Mouse (Mus musculus) stomach, embryonic 14.5 days (tissue): ENCODE results near the gene Rora. TPM values are rescaled to one million over a fixed set of nuclear protein-coding genes. Genes with fewer than 3 reads are reported as not detected.

Experiments used
- ATAC-seq: fragments of 200-750 bp; cut with Nextera tagmentation; 2 replicates; pipeline ENCODE4 v1.8.0; 2017; ENCODE audit warnings: low read depth, moderate TSS enrichment; ENCODE audit not compliant: insufficient number of reproducible peaks, insufficient read depth, low FRiP score
- H3K27ac ChIP-seq: fragments of 300-500 bp; sonication (generic); 2 replicates; pipeline ENCODE4 v1.5.1; 2014; ENCODE audit warnings: mild to moderate bottlenecking, low read length, moderate library complexity, mixed read lengths
- H3K27me3 ChIP-seq: fragments of 300-500 bp; sonication (generic); 2 replicates; pipeline ENCODE4 v1.6.1; 2014; ENCODE audit warnings: low read length, control low read depth, mixed read lengths; ENCODE audit not compliant: control insufficient read depth, insufficient read depth
- H3K36me3 ChIP-seq: fragments of 300-500 bp; sonication (generic); 2 replicates; pipeline ENCODE4 v1.6.1; 2014; ENCODE audit warnings: mild to moderate bottlenecking, control low read depth, low read length, moderate library complexity, mixed read lengths; ENCODE audit not compliant: control insufficient read depth, insufficient read depth
- H3K4me1 ChIP-seq: fragments of 300-500 bp; sonication (generic); 2 replicates; pipeline ENCODE4 v1.6.1; 2014; ENCODE audit warnings: low read length, control low read depth, mixed read lengths; ENCODE audit not compliant: control insufficient read depth, insufficient read depth
- H3K4me2 ChIP-seq: fragments of 300-500 bp; sonication (generic); replicated peaks from 2 replicates; pipeline ENCODE4 v1.6.1; 2014; ENCODE audit warnings: low read depth, low read length, control low read depth
- H3K4me3 ChIP-seq: fragments of 300-500 bp; sonication (generic); 2 replicates; pipeline ENCODE4 v1.5.1; 2014; ENCODE audit warnings: low read depth, low read length, control low read depth
- H3K9ac ChIP-seq: fragments of 300-500 bp; sonication (generic); replicated peaks from 2 replicates; pipeline ENCODE4 v1.6.1; 2014; ENCODE audit warnings: low read depth, mild to moderate bottlenecking, control low read depth, low read length, moderate library complexity, mixed read lengths
- H3K9me3 ChIP-seq: fragments of 300-500 bp; sonication (generic); 2 replicates; pipeline ENCODE4 v1.6.1; 2016; ENCODE audit warnings: low read depth, low read length, control low read depth; ENCODE audit not compliant: control insufficient read depth
- WGBS: fragments of 180-500 bp; shearing (Covaris S2); extraction: QIAGEN DNeasy Blood & Tissue Kit; methylation state at CpG from one replicate; pipeline ENCODE4 v1.1.7; 2014; 5-methylcytosine and 5-hydroxymethylcytosine counted together
- polyA plus RNA-seq: library from polyadenylated mRNA; unstranded; fragments of >200 nt; fragmentation: Nextera tagmentation; extraction: Ambion mirVana; gene quantifications from 2 replicates; pipeline ENCODE4 v1.2.1, GENCODE M21; 2014

The Rora gene
- polyA plus RNA-seq, 1 experiment from 2014 or later, result 7.1 TPM

DNA sequence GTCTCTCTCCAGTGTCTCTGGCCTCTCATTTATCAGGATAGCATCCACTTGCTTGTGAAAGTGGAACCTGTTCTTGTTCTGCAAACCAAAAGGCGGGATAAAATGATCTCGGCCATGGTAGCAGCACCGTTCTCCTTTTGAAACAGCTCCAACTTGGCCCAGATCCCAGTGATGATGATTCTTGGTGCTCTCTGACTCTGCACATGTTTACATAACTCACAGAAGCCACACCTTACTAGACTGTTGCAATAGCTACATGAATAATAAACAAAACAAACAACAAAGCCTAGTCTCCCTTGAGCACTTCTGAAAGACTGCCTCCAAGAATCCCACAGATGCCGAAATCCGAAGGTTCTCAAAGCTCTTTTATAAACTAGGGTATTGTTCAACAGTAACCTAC is 357.3 kb downstream of the Rora start:
- Histone ChIP-seq H3K36me3 (no peaks in the 10 kb centered on the region), H3K9ac (no peak overlapping the region), H3K9me3 (no peaks in the 10 kb centered on the region), H3K4me3 (no peak overlapping the region), H3K4me2 (no peak overlapping the region), H3K4me1 (no peaks in the 10 kb centered on the region), H3K27ac (no peak overlapping the region), H3K27me3 (no peaks in the 10 kb centered on the region)
- ATAC-seq, result no peak
- WGBS, result 58% methylated on average over 5 of the region's 5 CpGs

DNA sequence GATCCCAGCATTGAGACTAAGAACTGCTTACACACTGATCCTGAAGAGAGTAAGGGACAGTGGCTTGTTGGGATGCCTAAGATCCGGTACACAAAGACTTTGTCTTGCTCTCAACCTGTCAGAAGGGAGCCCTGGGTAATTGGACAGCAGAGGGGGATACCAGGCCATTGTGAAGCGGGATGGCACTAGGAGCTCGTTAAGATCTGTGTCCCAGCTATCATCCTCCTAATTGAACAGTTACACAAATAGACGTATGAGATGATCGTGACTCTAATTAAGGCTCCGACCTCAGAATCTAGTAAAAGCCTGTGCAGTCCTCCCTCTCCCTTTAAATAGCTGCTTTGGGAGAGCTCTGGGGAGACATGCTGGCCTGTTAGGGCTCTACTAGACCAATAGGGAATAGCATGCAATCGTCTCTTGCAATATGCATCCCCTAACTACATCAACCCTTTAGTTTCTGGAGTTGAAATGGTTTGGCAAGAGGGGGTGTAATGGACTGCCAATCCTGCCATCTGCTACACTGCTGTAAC is 359.7 kb downstream of the Rora start:
- no peak overlapping the region for H3K9ac ChIP-seq
- WGBS, result 90% methylated on average over 7 of the region's 7 CpGs
- H3K36me3 ChIP-seq, result no peaks in the 10 kb centered on the region
- no peaks in the 10 kb centered on the region for H3K9me3 ChIP-seq
- H3K4me2 ChIP-seq, result no peak overlapping the region
- H3K4me3 ChIP-seq, result no peak overlapping the region
- H3K4me1 ChIP-seq, result no peaks in the 10 kb centered on the region
- H3K27ac ChIP-seq, result no peak overlapping the region
- ATAC-seq, result no peak
- no peaks in the 10 kb centered on the region for H3K27me3 ChIP-seq

DNA sequence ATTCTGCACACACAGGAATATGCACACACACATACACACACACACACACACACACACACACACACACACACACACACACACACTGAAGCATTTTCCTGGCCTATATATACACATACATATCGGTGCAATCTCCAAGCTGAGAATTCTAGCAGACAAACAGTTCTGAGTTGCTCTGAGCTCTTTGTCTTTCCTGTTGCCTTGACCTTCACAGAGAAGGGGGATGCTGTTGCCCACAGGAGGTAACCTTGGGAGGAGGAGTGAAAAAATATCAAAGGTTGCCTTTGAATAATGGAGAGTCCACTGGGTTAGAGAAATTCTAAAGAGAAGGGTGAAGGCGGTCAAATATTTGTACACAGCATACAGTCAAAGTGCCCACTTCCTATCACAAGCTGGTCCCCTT is 360.6 kb downstream of the Rora start:
- ATAC-seq, result no peak
- Histone ChIP-seq H3K27me3 (no peaks in the 10 kb centered on the region), H3K27ac (no peak overlapping the region), H3K9me3 (no peaks in the 10 kb centered on the region), H3K36me3 (no peaks in the 10 kb centered on the region), H3K9ac (no peak overlapping the region), H3K4me3 (no peak overlapping the region), H3K4me2 (no peak overlapping the region), H3K4me1 (no peaks in the 10 kb centered on the region)
- 86% methylated on average over 2 of the region's 2 CpGs for WGBS

DNA sequence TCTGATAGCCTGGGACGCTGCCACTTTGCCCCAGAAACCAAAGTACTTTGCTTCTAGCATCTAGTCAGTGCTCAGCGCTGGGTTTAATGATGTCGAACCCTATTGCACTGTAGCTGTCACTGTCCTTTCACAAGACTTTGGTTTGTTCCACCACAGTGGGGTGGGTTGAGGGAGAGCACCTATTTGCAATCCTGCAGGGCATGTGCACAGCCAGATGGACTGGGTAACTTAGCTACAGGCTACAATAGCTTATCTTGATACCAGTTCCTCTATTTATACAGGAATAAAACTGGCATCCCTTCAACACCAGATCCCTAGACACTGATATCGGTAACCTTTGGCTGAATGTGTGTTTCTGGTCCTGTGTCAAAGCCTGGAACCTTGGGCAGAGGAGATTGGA is 366.8 kb downstream of the Rora start:
- no peak for ATAC-seq
- Histone ChIP-seq H3K36me3 (no peaks in the 10 kb centered on the region), H3K4me2 (no peak overlapping the region), H3K4me3 (no peak overlapping the region), H3K4me1 (no peaks in the 10 kb centered on the region), H3K9ac (no peak overlapping the region), H3K9me3 (no peaks in the 10 kb centered on the region), H3K27me3 (no peaks in the 10 kb centered on the region), H3K27ac (no peak overlapping the region)
- WGBS, result 92% methylated on average over 4 of the region's 4 CpGs

DNA sequence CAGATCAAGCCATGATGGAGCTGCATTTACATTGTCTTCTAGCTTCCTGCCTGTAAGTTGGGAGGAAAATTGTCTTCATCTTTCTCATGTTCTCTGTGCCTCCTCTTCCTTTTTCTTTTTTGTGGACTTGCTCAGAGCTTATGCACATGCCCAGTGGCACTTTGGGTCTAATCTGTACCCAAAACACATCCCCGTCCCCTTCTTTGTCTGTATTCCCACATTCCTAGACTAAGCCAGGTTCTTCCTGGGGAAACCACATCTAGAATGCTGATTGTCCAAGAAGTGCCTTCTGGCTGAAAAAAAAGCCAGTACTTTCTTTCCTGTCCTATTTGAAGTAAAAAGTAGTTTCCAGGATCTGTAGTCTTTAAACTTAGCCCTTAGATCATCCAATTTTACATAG is 367.9 kb downstream of the Rora start:
- 86% methylated on average over 1 of the region's 1 CpGs for WGBS
- H3K36me3 ChIP-seq, result no peaks in the 10 kb centered on the region
- ATAC-seq, result no peak
- no peaks in the 10 kb centered on the region for H3K9me3 ChIP-seq
- no peak overlapping the region for H3K27ac ChIP-seq
- H3K9ac ChIP-seq, result no peak overlapping the region
- H3K4me2 ChIP-seq, result no peak overlapping the region
- no peaks in the 10 kb centered on the region for H3K27me3 ChIP-seq
- no peaks in the 10 kb centered on the region for H3K4me1 ChIP-seq
- H3K4me3 ChIP-seq, result no peak overlapping the region

DNA sequence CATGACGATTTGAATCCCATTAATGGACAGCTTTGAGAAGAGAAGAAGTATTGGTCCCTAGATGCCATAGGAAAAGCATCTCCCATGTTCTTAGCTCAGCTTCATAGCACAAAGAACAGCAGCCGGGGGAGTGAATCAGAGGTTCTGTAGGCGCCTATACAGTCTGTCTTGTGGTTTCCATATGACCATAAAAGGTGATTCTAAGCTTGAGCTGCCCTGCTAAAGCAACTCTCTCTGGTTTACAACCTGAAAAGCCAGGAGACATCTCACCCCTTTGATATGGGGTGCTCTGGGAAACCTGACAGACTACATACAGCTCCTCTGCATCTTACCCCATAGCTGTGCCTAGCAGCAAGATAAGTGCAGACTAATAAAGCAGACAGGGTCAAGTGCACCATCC is 369.7 kb downstream of the Rora start:
- no peak overlapping the region for H3K27ac ChIP-seq
- no peak overlapping the region for H3K4me2 ChIP-seq
- WGBS, result 87% methylated on average over 3 of the region's 3 CpGs
- no peaks in the 10 kb centered on the region for H3K4me1 ChIP-seq
- no peak overlapping the region for H3K9ac ChIP-seq
- no peaks in the 10 kb centered on the region for H3K36me3 ChIP-seq
- no peaks in the 10 kb centered on the region for H3K27me3 ChIP-seq
- ATAC-seq, result no peak
- no peak overlapping the region for H3K4me3 ChIP-seq
- no peaks in the 10 kb centered on the region for H3K9me3 ChIP-seq

DNA sequence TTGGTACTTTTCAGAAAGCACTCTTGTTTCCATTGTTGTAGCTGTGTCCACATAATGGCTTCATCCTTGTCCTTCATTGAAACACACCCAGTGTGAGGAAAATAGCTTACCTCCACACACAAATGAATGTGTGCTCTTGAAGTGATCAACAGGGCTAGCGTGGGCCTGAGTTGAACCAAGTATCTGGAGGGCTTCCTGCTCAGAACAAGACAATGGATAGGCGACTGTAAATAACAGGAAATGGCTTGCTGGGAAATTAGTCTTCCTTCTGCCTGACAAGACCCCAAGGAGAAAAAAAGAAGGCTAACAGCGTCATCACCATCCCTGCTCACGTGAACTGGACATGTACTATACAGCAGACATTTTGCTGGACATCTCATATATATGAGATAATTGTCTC is 374.6 kb downstream of the Rora start:
- no peak overlapping the region for H3K27ac ChIP-seq
- H3K27me3 ChIP-seq, result no peaks in the 10 kb centered on the region
- ATAC-seq, result no peak
- no peak overlapping the region for H3K9ac ChIP-seq
- no peaks in the 10 kb centered on the region for H3K9me3 ChIP-seq
- no peaks in the 10 kb centered on the region for H3K4me1 ChIP-seq
- H3K4me2 ChIP-seq, result no peak overlapping the region
- H3K4me3 ChIP-seq, result no peak overlapping the region
- no peaks in the 10 kb centered on the region for H3K36me3 ChIP-seq
- 77% methylated on average over 4 of the region's 4 CpGs for WGBS

DNA sequence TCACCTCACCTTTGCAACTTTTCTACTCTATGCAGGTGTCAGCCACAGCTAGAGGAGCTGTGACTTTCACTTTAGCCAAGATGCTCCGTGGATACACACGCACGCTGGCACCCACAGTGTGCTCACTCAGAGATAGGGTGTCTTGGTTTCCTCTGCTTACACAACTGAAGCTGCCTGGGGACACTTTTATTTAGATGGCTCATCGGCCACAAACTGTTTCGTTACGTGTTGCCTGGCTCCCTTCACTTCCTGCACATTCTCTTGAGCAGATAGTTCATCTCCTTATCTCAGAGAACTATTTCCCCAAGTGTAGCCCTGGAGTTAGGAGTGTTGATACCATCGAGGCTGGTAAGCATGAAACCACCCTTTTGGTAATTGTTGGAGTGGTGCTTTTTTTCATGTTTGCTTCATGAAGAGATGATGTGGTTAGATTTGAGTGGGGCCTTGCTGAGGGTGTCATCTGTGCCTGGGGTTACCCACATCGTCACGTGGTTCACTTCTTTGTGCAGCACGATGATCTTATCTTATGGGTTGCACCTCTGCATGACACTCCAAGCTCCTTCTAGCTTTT is 380.8 kb downstream of the Rora start:
- H3K4me1 ChIP-seq, result no peaks in the 10 kb centered on the region
- H3K36me3 ChIP-seq, result no peaks in the 10 kb centered on the region
- no peaks in the 10 kb centered on the region for H3K27me3 ChIP-seq
- no peak overlapping the region for H3K9ac ChIP-seq
- no peak overlapping the region for H3K27ac ChIP-seq
- H3K4me2 ChIP-seq, result no peak overlapping the region
- no peaks in the 10 kb centered on the region for H3K9me3 ChIP-seq
- whole genome bisulfite sequencing, result 91% methylated on average over 10 of the region's 10 CpGs
- ATAC-seq, result no peak
- no peak overlapping the region for H3K4me3 ChIP-seq

DNA sequence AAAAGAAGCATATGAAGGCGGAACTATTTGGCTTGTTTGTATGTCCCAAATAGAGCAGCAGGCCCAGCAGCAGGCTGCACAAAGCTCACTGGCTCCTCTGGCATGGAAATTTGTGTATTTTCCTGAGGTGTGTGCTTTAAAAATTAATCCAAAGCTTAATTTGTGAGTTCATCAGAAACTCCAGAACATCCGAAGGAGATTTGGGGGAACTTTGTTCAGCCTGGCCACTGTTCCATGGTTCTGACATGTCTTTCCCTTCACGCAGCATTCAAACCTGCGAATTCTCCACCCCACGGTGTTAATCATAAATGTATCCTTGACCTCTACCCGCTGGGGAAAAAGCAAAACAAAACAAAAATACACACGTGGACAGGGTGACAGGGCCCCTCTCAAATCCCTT is 381.9 kb downstream of the Rora start:
- no peak for ATAC-seq
- Histone ChIP-seq H3K36me3 (no peaks in the 10 kb centered on the region), H3K27me3 (no peaks in the 10 kb centered on the region), H3K4me2 (no peak overlapping the region), H3K9ac (no peak overlapping the region), H3K4me1 (no peaks in the 10 kb centered on the region), H3K9me3 (no peaks in the 10 kb centered on the region), H3K4me3 (no peak overlapping the region), H3K27ac (no peak overlapping the region)
- whole genome bisulfite sequencing, result 77% methylated on average over 7 of the region's 7 CpGs
